Mouse (Mus musculus) cerebellum, postnatal 25 days (tissue): ENCODE data around the gene Selenos.

Experiments
- DNase-seq, 2 experiments: peaks; one replicate each; pipeline ENCODE4 v3.0.0; 2021; ENCODE audit warnings: mixed read lengths in 2 of 2

Gene Selenos

DNA sequence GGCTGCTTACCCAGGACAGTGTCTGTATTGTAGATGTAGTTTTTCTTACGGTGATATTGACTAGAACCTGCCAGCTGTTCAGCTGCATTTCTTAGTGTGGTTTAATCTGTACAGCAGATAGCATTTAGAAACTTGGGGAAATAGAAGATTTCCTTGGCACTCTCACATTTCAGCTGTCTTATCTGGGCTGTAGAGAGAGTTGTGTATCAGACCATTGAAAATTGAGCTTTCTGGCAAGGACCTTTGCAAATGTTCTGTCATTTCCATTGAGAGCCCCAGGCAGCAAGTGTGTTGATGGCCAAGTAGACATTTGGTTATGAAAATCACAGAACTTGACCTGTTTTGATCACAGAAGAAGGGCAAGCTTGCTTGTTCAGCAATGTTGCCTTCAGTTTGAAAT, 40.7 kb downstream of the Selenos start:
- DNase-seq: peak; percentile 22 to 43

DNA sequence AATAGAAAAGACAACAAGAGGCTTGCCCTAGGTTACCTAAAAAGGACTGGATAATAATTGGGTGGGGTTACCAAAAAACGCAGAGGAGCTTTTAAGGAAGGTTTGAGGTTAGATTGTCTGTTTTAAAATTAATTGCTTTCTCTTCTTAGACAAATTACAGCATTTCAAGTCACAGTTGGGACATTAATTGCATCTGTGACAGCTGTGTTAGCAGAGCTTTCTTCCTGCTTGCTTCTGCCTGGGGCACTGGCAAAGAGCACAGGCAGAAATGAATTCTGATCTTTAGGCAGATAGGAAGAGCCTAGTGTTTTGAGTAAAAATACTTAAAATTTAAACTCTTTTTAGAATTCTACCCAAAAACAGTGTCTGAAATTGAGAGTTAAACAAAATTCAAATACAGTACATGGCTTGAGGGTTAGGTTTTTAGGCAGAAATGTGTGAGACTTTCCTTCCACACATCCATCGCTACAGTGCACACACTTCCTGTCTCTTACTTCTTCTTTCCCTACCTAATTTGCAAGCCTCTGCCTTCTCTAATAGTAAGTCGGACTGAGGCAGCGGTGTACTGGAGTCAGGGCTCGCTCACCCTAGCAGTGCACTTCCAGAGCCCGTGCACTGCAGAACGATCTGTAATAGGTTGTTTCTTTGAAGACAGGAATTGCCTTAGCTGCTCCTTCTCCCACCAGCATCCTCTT, 41.4 kb downstream of the Selenos start:
- DNase-seq: no peak

DNA sequence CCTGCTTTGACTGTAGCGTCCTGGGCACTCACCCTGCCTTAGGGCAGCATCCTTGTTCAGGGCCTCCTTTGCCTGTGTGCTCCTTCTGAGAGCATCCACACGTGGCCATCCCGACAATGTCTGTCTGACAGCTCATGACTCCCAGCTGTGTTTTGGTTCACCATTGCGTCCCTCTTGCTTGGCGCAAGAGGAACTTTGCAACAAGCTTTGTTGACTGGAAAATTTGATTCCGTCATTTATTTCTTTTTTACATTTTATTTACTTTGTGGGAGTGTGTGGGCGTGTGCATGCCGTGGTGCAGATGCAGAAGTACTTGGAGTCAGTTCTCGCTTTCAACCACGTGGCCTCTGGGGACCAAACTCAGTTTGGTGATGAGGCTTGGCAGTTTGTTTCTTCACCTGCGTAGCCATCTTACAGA, 45.1 kb downstream of the Selenos start:
- no peak for DNase-seq

DNA sequence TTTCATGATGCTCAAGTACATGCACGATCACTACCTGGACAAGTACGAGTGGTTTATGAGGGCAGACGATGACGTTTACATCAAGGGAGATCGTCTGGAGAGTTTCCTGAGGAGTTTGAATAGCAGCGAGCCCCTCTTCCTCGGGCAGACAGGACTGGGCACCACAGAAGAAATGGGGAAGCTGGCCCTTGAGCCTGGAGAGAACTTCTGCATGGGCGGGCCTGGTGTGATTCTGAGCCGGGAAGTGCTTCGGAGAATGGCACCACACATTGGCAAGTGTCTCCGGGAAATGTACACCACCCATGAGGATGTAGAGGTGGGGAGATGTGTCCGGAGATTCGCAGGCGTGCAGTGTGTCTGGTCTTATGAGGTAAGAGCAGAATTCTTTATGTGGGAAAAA, 45.9 kb downstream of the Selenos start:
- DNase-seq: no peak

DNA sequence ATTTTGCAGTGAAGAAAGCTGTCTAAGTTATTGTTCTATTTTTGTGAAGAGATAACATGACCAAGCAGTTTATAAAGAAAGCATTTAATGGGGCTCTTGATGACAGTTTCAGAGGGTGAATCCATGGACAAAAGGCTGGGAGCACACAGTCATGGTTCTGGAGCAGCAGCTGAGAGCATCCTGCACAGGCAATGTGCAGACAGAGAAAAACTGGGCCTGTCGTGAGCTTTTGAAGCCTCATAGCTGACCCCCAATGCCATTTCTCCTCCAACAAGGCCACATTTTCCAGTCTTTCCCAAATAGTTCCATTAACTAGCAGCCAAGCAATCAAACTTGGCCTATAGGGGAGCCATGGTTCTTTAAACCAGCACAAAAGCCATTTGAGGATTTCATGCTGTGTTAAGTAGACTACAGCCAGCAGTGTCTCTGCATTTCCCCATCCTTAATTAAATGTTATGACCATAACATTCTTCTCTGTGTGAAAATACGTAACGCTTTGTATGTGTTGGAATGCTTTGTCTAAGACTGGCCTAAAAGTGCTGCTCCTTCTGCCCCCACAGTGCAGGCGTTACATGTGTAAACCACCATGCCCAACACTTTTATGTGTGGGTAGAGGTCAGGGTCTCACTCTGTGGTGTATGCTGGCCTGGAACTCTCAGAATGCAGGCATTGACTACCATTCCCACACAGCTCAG, 48.6 kb downstream of the Selenos start:
- DNase-seq: no peak

DNA sequence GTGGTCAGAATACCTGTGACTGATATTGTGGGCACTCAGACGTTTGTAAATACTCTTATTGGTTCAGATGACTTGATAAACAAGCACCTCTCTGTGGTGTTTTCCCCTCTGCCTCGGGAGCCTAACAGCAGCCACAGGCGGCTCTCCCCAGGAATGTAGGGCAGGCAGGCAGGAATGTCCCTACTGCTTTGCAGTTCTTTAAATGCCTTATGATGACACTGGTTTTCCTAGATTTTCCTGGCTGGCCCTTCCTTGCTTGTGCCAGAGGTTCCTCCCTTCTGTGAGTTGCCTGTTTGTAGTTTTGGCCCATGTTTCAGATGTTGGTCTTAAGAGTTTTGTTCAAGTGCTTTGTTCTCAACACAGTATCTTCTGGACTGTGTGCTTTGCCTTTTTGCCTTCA, 49.4 kb downstream of the Selenos start:
- DNase-seq: no peak

DNA sequence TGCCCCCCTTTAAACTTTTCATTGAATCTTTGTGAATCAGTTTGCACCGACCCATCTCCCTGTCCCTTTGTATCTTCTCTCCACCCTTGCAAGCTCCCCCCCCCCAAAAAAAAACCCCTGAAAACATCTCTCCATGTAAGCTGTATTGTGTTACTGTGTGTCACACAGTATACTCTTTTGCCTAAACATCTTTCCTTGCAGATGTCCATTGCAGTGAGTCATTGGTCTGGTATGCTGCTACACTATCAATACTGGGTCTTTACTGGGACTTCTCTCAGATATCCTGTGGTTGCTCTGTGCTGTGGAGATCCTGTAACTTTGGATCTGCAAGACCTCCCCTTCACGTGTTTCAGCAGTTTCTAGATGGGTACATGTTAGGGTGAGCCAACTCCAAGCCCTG, 50.8 kb downstream of the Selenos start:
- DNase-seq: no peak

DNA sequence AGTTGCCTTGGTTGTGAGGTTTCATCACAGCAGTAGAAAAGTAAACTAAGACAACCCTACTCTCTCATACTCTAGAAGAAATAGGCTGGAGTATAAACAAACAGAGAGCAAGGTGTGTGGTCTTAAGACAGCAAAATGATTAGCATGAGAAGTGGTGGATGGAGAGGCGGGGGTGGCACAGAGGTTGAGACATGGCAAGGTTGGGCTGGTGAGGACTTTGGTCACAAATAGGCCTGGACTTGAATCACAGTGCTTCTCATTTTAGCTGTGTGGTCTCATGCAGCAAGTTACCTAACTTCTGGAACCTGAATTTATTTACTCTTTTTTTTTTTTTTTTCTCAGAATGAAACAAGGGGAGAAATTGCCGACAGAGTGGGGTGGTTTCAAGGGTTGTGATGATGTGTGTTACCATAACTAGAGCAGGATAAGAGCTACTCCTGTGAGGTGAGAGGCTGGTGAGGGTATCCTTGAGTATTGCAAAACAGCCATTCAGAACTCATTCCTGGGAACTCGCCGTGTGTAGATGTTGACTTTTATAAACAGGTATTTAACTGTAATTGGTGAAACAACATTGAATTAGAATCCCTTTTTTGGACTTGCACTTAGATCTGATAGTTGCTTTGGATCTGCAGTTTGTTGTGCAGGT, 52.5 kb downstream of the Selenos start:
- DNase-seq: no peak

DNA sequence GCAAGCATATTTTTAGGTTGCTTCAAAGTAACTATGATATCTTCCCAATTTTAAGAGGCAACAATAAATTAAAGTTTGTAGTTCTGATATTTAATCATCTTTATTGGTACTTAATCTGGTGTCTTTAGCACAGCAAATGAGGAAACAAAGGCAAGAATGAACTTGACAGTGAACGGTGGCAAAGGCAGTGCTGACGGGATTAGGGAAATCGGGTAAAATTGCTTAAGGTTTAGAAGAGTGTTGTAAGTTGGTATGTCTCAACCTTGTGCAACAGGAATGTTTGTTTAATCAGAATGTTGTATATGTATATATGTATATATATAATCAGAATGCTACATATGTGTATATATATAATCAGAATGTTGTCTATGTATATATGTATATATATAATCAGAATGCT, 54.7 kb downstream of the Selenos start:
- no peak for DNase-seq

DNA sequence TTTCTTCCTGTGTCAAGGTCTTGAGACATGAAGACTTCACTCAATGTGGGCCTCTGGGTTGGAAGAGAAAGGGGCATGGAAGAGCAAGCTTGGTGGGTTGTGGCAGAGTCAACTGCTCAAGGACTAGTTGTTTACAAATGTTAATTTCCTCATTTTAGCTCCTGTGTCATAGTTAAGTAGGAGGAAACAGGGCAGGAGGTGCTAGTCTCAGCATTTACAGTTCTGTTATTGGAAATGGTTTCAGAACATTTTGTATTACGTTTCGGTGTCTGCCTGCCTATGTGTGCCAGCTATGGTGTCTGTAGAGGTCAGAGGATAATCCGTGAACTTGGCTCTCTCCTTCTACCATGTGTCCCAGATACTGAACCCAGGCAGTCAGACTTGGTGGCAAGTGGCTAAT, 56.2 kb downstream of the Selenos start:
- DNase-seq: no peak

DNA sequence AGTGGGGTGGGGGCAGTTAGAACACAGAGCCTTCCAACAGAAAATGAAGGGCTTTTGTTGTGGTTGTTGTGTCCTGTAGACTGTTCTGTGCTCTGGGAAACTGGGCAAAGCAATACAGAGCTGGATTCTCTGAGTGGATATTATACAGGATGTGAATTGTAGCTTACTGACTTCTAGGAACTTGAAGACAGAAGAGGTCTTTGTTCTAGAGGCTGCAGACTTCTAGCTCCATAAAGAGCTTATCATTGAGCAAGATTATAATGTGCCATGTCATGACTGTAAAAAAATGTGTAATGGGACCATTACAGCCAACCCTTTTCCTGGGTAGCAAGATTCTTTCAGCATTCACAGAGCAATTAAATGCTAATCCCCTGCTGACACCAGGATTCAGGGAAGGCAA, 56.7 kb downstream of the Selenos start:
- DNase-seq: no peak

DNA sequence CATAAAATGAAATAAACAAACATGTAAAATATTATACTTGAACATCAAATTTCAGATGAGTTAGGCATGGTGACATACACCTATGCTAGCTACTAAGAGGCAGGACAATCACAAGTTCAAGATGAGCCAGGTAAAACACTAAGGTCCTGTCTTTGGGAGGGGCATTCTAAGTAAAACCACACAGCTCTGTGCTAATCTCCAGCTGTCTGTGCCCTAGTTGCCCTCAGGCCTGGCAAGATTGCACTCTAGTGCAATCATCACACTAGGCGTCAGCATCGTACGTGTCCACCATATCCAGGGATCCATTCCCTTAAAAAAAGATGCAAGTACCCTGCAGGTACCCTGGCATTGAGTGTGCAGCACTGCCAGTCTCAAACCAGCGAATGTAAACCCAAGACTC, 57.9 kb downstream of the Selenos start:
- DNase-seq: no peak

DNA sequence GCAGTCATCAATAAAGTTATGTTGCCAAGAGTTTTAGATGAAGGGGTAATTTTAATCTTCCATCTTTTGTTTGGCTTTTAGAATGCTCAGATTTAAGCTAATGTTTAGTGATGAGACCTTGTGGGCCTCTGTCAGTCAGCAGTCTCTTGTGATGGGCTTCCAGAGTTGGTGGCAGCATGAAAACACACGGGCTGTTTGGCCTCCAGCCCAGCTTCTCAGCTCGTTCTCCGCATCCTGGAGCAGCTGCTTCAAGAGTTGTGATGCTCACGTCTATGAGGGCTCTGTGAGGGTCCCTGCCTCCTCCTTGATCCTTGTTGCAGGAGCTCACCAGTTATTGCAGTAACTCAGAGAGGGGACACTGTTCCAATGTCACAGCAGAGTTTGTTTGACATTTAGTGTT, 58.9 kb downstream of the Selenos start:
- no peak for DNase-seq

DNA sequence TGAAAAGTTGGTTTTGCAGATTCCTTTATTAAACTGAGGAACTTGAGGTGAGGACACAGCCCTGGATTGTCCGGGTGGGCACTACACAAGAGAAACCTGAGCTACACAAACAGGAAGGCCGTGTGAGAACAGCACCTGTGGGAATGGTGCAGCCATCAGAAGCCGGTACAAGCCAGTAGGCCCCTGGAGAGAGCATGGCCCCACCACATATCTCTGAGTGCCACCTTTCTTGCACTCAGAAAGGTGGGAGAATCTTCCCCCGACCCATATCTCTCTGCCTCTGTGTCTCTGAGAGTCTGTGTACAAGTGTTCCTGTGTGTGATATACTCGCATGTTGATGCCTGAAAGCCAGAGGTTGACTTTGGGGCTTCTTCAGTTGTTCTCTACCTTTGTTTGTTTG, 59.4 kb downstream of the Selenos start:
- DNase-seq: no peak
